Mouse (Mus musculus) T-helper 2 cell (primary cell): ENCODE measurements around the gene Usp43.

ENCODE experiments used
- in situ Hi-C: fragments of 300-600 bp; cut with MboI, MseI; formaldehyde crosslinking; loops from one replicate; pipeline ENCODE4 v1.15.1; 2025; ENCODE audit warnings: high pct_unique_total_duplicates

Gene Usp43

GRCm38 (mm10) chr11:67897064-67897560 is 24.8 kb downstream of the Usp43 start:
- in situ Hi-C loops, result no loop called here

- in situ Hi-C loops, result no loop called here
Observed at GRCm38 (mm10) chr11:67895641-67896040, 26.3 kb downstream of the Usp43 start.

- in situ Hi-C loops, result no loop called here
Observed at GRCm38 (mm10) chr11:67888521-67888920, 33.4 kb downstream of the Usp43 start.

DNA sequence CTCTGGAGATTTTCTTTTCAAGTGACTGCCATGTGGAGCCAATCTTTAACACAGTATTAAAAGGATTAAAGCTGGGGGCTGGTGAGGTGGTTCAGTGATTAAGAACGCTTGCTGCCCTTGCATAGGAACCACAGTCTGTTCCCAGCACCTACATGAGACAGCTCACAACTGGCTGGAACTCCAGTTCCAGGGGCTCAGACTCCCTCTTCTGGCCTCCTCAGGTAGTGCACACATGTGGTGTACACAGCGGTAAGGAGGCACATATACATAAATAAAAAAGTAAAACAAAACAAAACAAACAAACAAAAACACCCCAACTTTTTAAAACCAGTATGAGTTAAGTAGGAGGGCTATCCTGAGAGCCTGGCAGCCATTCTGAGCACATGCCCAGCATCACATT is 36.0 kb downstream of the Usp43 start:
- in situ Hi-C loops, result no loop called here

- in situ Hi-C loops, result no loop called here
Observed at GRCm38 (mm10) chr11:67865521-67866197, 56.3 kb downstream of the Usp43 start.

GRCm38 (mm10) chr11:67865100-67865499 is 56.9 kb downstream of the Usp43 start:
- in situ Hi-C loops, result no loop called here

- in situ Hi-C loops, result no loop called here
Observed at GRCm38 (mm10) chr11:67861399-67861838, 60.5 kb downstream of the Usp43 start.

GRCm38 (mm10) chr11:67860743-67861398 is 61.1 kb downstream of the Usp43 start:
- in situ Hi-C loops, result no loop called here

DNA sequence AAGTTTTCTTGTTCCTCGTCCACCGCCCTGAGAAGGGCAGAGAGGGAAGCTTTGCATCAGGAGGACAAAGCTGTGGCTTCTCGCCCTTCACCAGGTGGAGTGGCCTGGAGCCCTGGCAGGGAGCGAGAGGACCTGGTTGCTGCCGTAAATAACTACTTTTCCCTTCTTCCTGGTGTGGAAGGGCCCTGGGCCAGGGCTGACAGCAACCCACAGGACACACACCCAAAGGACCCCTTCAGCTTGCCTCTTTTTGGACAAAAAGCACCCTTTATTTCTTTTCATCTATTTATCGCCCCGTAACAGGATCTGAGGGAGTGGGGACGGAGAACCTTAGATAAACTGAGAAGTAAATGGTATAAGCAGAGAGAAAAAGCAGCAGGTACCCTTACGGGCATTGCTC is 63.4 kb downstream of the Usp43 start:
- in situ Hi-C loops, result no loop called here

DNA sequence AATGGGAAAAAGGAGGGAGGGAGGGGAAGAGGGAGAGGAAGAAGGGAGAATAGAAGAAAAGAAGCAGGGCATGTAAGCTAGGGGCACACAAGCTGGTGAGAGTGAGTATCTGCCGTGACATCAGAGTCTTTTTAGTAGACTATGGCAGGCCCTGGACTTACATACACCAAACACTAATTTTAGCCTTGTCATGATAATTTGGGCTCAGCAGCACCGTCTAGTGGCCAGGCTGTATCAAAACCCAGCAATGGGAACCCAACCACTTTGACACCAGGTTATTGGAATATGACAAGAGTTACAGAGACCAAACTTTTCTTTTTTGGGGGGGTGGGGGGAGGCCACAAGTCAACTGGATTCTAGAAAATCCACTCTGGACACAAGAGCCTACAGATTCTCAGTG is 66.9 kb downstream of the Usp43 start:
- in situ Hi-C loops, result no loop called here

- in situ Hi-C loops, result no loop called here
Observed at GRCm38 (mm10) chr11:67853996-67854395, 68.0 kb downstream of the Usp43 start.

GRCm38 (mm10) chr11:67851770-67852169 is 70.2 kb downstream of the Usp43 start:
- in situ Hi-C loops, result no loop called here

DNA sequence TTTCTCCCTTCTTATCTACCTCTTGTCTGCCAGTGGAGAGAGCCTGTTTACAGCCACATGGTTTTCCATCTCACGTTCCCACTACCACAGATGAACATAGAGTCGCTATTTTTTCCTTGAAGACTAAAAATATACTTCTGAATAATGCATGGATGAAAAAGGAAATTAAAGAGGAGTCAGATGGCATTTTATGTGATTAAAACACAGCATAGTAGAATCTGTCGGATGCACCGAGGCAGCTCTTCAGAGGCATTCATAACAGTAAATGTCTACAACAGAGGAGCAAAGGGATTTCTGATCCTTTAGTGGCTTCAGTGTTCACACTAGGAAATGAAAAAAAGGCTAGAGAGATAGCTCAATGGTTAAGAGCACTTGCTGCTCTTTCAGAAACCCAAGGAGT is 76.8 kb downstream of the Usp43 start:
- in situ Hi-C loops, result no loop called here

DNA sequence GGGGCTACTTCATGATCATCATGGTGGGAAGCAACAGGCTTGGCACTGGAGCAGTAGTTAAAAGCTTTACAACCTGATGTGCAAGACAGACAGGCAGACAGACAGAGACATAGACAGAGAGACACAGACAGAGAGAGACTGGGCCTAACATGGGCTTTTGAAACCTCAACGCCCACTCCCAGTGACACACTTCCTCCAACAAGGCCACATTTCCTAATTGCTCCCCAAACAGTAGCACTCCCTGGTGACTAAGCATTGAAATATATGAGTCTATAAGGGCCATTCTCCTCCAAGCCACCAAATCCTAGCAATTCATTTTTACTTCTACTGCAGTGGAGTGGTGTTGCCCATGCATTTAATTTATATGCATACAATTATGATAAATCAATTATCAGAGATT is 82.1 kb downstream of the Usp43 start:
- in situ Hi-C loops, result no loop called here

DNA sequence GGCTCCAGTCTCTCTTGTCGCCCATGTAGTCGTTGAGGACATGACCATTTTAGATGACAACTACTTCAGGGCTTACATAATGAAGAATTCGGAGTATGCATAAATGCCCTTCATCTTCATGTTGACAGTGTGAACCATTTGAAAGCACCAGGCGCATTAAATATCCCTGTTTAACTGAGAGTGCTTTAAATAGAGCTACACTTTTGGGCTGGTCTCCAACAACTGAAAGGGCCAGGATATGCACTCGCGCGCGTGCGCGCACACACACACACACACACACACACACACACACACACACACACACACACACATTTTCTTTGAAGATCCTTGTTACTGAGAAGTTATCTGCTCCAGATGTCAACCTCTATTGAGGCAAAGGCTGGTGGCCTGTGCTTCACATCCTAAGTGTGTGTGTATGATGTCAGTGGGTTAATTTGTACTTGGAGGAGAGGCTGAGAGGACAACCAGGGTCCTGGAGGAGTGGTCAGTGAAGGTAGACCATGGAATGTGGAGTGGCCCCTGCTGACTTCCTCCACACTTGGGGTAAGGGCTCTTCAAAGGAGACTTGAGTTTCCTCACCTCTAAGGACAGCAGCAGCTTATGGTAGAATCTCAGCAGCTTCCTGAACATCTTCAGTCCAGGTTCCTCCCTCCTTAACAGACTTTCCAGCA is 86.4 kb downstream of the Usp43 start:
- in situ Hi-C loops, result no loop called here

DNA sequence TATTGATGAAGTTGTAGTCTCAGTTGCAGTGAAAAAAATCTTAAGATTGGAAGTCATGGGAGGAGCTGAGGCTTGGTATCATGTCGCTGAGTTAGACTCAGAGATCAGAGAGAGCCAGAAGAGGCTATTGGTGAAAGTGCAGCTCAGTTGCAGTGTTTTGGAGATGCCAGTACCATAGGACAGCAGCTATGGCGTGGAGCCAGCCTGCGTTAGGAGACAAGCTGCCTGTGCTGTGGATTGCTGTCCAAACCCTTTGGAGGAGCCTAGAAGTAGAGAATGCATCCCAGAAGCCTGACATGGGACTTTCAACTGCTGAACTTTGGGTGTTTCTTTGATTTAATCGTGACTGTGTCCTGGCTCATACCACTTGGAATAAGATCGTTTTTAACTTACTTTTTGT is 90.1 kb downstream of the Usp43 start:
- in situ Hi-C loops, result no loop called here

GRCm38 (mm10) chr11:67829530-67829929 is 92.4 kb downstream of the Usp43 start:
- in situ Hi-C loops, result no loop called here

GRCm38 (mm10) chr11:67828360-67829059 is 93.4 kb downstream of the Usp43 start:
- in situ Hi-C loops, result no loop called here

- in situ Hi-C loops, result no loop called here
Observed at GRCm38 (mm10) chr11:67821560-67821959, 100.4 kb downstream of the Usp43 start.

- in situ Hi-C loops, result no loop called here
Observed at GRCm38 (mm10) chr11:67820221-67820620, 101.7 kb downstream of the Usp43 start.

- in situ Hi-C loops, result no loop called here
Observed at GRCm38 (mm10) chr11:67819604-67820003, 102.3 kb downstream of the Usp43 start.

GRCm38 (mm10) chr11:67811535-67811934 is 110.4 kb downstream of the Usp43 start:
- in situ Hi-C loops, result no loop called here
